Comparison of ENCODE assay signal across 1 mouse cellular context in the genomic region with DNA sequence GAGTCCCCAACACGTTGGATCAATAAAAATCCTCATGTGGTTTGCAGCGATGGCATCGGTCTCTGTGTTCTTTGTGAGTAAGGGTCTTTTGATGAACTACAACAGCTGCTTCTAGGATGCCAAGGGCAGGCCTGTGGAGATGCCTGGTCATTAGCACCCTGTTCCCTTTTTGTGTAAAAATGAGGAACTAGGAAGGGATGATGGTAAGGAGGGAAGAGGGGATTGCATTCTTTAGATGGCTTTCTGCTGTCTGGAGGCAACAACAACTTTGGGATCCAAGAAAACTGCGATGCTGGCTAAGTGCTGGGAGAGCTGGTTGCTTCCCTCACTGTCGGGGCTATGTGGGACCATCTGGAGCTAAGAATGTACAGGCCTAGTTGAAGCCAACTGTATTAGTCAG.
TF ChIP-seq lines count a peak whose summit lies in the region.

No protein-coding gene starts in this region.

TF ChIP-seq in myocyte, 11 proteins besides CTCF, POLR2A, EP300 and RAD21:
- TF ChIP-seq SRF (IDR thresholded peaks at IDR 0.05; ENCODE audit: control insufficient read depth, insufficient read length, low read depth) (no peak), MYOD1 (IDR thresholded peaks at IDR 0.05; ENCODE audit: control insufficient read depth in 1 of 3, insufficient read length in 2 of 3, low read depth in 2 of 3) (no peak), USF1 (IDR thresholded peaks at IDR 0.05; ENCODE audit: low read depth) (no peak), REST (IDR thresholded peaks at IDR 0.05; ENCODE audit: insufficient read depth, insufficient read length) (no peak), POLR2AphosphoS2 (IDR thresholded peaks at IDR 0.05; ENCODE audit: insufficient read length, low read depth) (no peak), E2F4 (IDR thresholded peaks at IDR 0.05; ENCODE audit: insufficient read depth) (no peak), TCF12 (IDR thresholded peaks at IDR 0.05; ENCODE audit: insufficient read depth, poor library complexity, severe bottlenecking) (no peak), CEBPB (IDR thresholded peaks at IDR 0.05; ENCODE audit: insufficient read depth, poor library complexity, severe bottlenecking) (no peak), MAX (IDR thresholded peaks at IDR 0.05; ENCODE audit: low read depth) (no peak), TCF3 (IDR thresholded peaks at IDR 0.05; ENCODE audit: insufficient read length, low read depth) (no peak), MYOG (IDR thresholded peaks at IDR 0.05; ENCODE audit: control insufficient read depth in 1 of 3, insufficient read depth in 1 of 3, insufficient read length in 2 of 3, low read depth in 2 of 3) (no peak)
TF ChIP-seq in myocyte: peak in this region for 0.
